Mouse (Mus musculus) bone marrow macrophage, adult 2 months (primary cell): ENCODE data around the gene B3galt4.

Experiments used
- CTCF ChIP-seq: IDR thresholded peaks from 2 replicates; pipeline ENCODE4 v1.5.1; 2012; ENCODE audit warnings: low read depth, mild to moderate bottlenecking, low read length, moderate library complexity
- POLR2A ChIP-seq: IDR thresholded peaks from 2 replicates; pipeline ENCODE4 v1.6.1; 2012; ENCODE audit warnings: mild to moderate bottlenecking, low read depth, low read length, borderline replicate concordance

DNA sequence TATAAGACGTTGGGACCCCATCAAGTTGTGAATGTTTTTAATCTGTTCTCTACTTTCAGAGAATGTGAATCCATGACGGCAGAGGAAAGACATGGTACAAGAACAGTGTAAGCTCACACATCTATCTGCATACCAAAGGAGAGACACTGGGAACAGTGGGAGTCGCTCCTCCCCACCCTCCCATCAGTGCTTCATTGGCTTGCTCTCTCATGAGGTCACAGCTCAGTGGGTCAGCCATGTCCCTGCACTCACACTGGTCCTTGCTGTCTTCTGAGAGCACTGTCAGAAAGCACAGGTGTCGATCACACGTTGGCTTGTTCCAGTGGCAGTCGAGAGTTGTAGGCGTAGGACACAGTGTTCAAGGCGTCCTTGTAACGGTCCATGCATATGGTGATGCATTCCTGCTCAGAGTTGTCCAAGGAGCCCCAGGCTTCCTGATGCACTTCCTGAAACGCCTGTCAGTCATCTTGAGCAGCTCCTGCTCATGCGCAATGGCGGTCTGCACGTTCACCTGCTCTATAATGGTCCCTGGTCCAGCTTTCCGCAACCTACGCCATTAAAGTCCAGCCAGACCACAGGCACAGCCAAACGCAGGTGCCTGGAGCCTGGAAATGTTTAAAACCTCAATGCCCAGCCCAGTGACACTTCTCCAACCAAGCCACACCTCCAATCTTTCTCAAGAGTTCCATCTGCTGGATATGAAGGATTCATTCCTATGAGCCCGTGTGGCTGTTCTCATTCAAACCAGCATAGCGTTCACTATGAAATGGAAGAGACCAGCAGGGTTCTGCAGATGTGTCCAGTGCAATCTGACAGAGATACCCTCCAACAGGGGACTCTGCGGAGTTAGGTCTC is 29.1 kb upstream of the B3galt4 start:
- TF ChIP-seq POLR2A (no peak), CTCF (no peak)
